Mouse (Mus musculus) midbrain, postnatal 0 days (tissue): ENCODE data around the gene Ablim2. TPM values are rescaled to one million over a fixed set of nuclear protein-coding genes. Genes with fewer than 3 reads are reported as not detected.
A peak's percentile ranks its signal among the peaks of the same experiment; 100 is the strongest.

Experiments used
- ATAC-seq: fragments of 200-750 bp; cut with Nextera tagmentation; 2 replicates; pipeline ENCODE4 v1.8.0; 2017; ENCODE audit warnings: moderate number of reproducible peaks, mild to moderate bottlenecking, moderate TSS enrichment, moderate library complexity; ENCODE audit not compliant: low FRiP score
- DNase-seq: peaks from one replicate; pipeline ENCODE4 v3.0.0-alpha.2; 2015; ENCODE audit warnings: low spot score
- H3K27ac ChIP-seq: fragments of 300-500 bp; sonication (generic); 2 replicates; pipeline ENCODE4 v1.5.1; 2014; ENCODE audit warnings: low read depth, mild to moderate bottlenecking, low read length, mixed read lengths
- H3K27me3 ChIP-seq: fragments of 300-500 bp; sonication (generic); 2 replicates; pipeline ENCODE4 v1.6.1; 2014; ENCODE audit warnings: low read length, control low read depth, mixed read lengths; ENCODE audit not compliant: insufficient read depth
- H3K36me3 ChIP-seq: fragments of 300-500 bp; sonication (generic); 2 replicates; pipeline ENCODE4 v1.6.1; 2014; ENCODE audit warnings: low read length, control low read depth, mixed read lengths; ENCODE audit not compliant: insufficient read depth
- H3K4me1 ChIP-seq: fragments of 300-500 bp; sonication (generic); 2 replicates; pipeline ENCODE4 v1.6.1; 2014; ENCODE audit warnings: mild to moderate bottlenecking, control low read depth, antibody characterized with exemption, low read length, mixed read lengths; ENCODE audit not compliant: insufficient read depth
- H3K4me2 ChIP-seq: fragments of 300-500 bp; sonication (generic); 2 replicates; pipeline ENCODE4 v1.6.1; 2014; ENCODE audit warnings: low read depth, mild to moderate bottlenecking, low read length, mixed read lengths; ENCODE audit not compliant: poor library complexity, severe bottlenecking
- H3K4me3 ChIP-seq: fragments of 300-500 bp; sonication (generic); 2 replicates; pipeline ENCODE4 v1.5.1; 2014; ENCODE audit warnings: low read depth, mild to moderate bottlenecking, low read length, moderate library complexity
- H3K9ac ChIP-seq: fragments of 300-500 bp; sonication (generic); replicated peaks from 2 replicates; pipeline ENCODE4 v1.6.1; 2014; ENCODE audit warnings: mild to moderate bottlenecking, low read length, moderate library complexity, mixed read lengths; ENCODE audit not compliant: poor library complexity, severe bottlenecking
- H3K9me3 ChIP-seq: fragments of 300-500 bp; sonication (generic); 2 replicates; pipeline ENCODE4 v1.6.1; 2016; ENCODE audit warnings: low read length, control low read depth
- CTCF ChIP-seq: IDR thresholded peaks from 2 replicates; pipeline ENCODE4 v1.5.1; 2016; ENCODE audit warnings: antibody characterized with exemption, mild to moderate bottlenecking
- WGBS: fragments of 180-500 bp; shearing (Covaris S2); extraction: QIAGEN DNeasy Blood & Tissue Kit; methylation state at CpG from one replicate; pipeline ENCODE4 v1.1.7; 2014; 5-methylcytosine and 5-hydroxymethylcytosine counted together
- polyA plus RNA-seq: library from polyadenylated mRNA; unstranded; fragments of >200 nt; fragmentation: Nextera tagmentation; extraction: Ambion mirVana; gene quantifications from 2 replicates; pipeline ENCODE4 v1.2.1, GENCODE M21; 2015
- total RNA-seq: library from RNA; depleted of rRNA; stranded (reverse); fragments of >200 nt; gene quantifications from 2 replicates; pipeline ENCODE4 v1.2.3, GENCODE M21; 2014

The Ablim2 gene
- total and polyA plus RNA-seq, 2 experiments from 2014 or later: 32.2 to 44.9 TPM

DNA sequence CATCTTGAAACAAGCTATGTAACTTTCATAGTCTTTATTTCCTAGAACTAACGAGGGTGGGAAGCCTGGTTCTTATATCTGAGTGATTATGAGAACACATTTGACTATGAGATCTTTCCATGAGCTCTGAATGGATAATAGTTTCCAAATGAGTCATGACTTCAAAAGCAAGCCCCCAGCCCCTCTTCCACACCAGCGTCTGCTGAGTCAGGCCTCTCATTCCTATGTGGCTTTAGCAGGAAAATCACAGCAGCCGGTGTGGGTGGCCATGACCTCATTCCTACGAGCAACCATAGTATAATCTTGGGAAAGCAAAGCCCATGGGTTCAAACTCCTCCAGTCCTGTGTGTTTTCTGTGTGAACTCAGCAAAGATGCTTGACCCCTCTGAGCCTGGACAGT, 112.3 kb downstream of the Ablim2 start:
- Histone ChIP-seq H3K9me3 (no peaks in the 10 kb centered on the region), H3K4me3 (no peak overlapping the region), H3K27ac (no peak overlapping the region), H3K4me2 (no peak overlapping the region), H3K9ac (no peak overlapping the region), H3K4me1 (no peaks in the 10 kb centered on the region), H3K36me3 (peaks cover 6% of the 10 kb centered on the region; the same call in 1 of the 2 replicates), H3K27me3 (no peaks in the 10 kb centered on the region)
- 0 out of 2 replicates have a peak, but pooled peaks have one; percentile 20 for ATAC-seq
- TF ChIP-seq CTCF: no peak
- DNase-seq: no peak
- WGBS: 80% methylated on average over 4 of the region's 4 CpGs

DNA sequence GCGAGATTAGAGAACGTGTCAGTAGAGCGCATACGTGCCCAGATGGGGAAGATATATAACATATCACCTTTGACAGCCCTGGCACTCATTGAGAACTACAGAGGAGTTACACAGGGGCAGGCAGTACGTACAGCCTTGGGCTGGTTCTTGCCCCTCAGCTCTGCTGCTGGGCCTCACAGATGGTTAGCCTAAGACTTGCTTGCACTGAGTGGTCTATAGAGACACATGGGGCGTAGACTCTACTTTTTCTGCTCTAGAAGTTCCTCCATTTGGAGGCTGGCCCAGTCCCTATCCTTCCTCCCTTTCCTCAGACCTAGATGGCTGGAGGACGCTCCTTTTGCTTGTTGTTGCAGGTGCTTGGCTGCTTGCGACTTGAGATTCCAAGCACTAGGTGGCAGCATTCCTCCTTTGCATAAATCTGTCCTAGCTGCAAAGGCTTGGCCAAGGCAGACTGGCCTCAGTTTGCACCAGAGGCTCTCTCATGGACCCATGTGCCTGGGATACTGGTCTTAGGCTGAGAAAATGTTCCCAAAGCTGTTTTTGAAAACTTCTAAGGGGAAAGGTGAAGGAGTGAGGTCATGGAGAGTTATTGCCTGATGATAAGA, 112.8 kb downstream of the Ablim2 start:
- Histone ChIP-seq H3K9ac (no peak overlapping the region), H3K36me3 (peaks cover 9% of the 10 kb centered on the region; the same call in 1 of the 2 replicates), H3K27me3 (no peaks in the 10 kb centered on the region), H3K4me2 (no peak overlapping the region), H3K4me1 (no peaks in the 10 kb centered on the region), H3K4me3 (no peak overlapping the region), H3K9me3 (no peaks in the 10 kb centered on the region), H3K27ac (no peak overlapping the region)
- WGBS: 60% methylated on average over 8 of the region's 8 CpGs
- DNase-seq (peak; percentile 90), ATAC-seq (peak; percentile 57; the same call in 1 of the 2 replicates)
- peak; percentile 95 for TF ChIP-seq CTCF

DNA sequence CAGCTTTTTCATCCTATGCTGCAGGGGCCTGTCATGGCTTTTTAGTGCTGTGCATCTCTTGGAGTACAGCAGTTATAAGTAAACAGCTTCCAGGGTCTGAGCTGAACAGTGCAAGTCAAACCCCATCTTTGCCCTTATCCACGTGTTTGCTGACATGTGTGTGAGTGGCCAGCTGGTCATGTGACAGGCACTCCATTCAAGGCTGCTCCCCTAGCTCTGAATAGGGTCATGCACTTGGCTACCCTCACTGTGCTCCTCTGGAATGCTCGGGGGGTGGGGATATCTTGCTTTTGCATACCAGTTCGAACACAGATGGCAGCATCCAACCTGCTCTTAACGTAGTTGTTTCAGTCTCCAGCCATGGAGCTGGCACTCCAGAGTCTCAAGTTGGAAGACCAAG, 115.7 kb downstream of the Ablim2 start:
- TF ChIP-seq CTCF: no peak
- Histone ChIP-seq H3K4me1 (no peaks in the 10 kb centered on the region), H3K4me3 (no peak overlapping the region)

GRCm38 (mm10) chr5:35876236-35876635, 118.6 kb downstream of the Ablim2 start:
- 93% methylated on average over 5 of the region's 5 CpGs for WGBS
- Histone ChIP-seq H3K9ac (no peak overlapping the region), H3K27me3 (no peaks in the 10 kb centered on the region), H3K4me3 (no peak overlapping the region), H3K4me2 (no peak overlapping the region), H3K4me1 (no peaks in the 10 kb centered on the region), H3K36me3 (peaks cover 14% of the 10 kb centered on the region; the same call in 1 of the 2 replicates), H3K27ac (no peak overlapping the region), H3K9me3 (no peaks in the 10 kb centered on the region)
- DNase-seq: no peak
- no peak for TF ChIP-seq CTCF
- ATAC-seq: no peak

More for the DNA sequence above, 115.7 kb downstream of the Ablim2 start:
- Histone ChIP-seq H3K36me3 (peaks cover 14% of the 10 kb centered on the region; the same call in 1 of the 2 replicates), H3K9me3 (no peaks in the 10 kb centered on the region), H3K27me3 (no peaks in the 10 kb centered on the region), H3K9ac (no peak overlapping the region), H3K4me2 (no peak overlapping the region), H3K27ac (no peak overlapping the region)
- ATAC-seq: no peak
- 46% methylated on average over 4 of the region's 4 CpGs for WGBS
- DNase-seq: no peak

GRCm38 (mm10) chr5:35879199-35879598, 121.5 kb downstream of the Ablim2 start:
- no peak for TF ChIP-seq CTCF
- no peaks in the 10 kb centered on the region for H3K27me3 ChIP-seq
- no peak for ATAC-seq
- no peak overlapping the region for H3K4me3 ChIP-seq
- whole genome bisulfite sequencing: 75% methylated on average over 8 of the region's 8 CpGs
- peaks cover 14% of the 10 kb centered on the region; the same call in 1 of the 2 replicates for H3K36me3 ChIP-seq
- H3K9ac ChIP-seq: no peak overlapping the region
- no peaks in the 10 kb centered on the region for H3K9me3 ChIP-seq
- H3K27ac ChIP-seq: no peak overlapping the region
- H3K4me1 ChIP-seq: no peaks in the 10 kb centered on the region
- DNase-seq: peak; percentile 61
- no peak overlapping the region for H3K4me2 ChIP-seq

GRCm38 (mm10) chr5:35882391-35882790, 124.7 kb downstream of the Ablim2 start:
- Histone ChIP-seq H3K9ac (no peak overlapping the region), H3K9me3 (no peaks in the 10 kb centered on the region), H3K4me1 (no peaks in the 10 kb centered on the region), H3K4me3 (no peak overlapping the region), H3K27me3 (no peaks in the 10 kb centered on the region), H3K36me3 (no peaks in the 10 kb centered on the region), H3K27ac (no peak overlapping the region), H3K4me2 (no peak overlapping the region)
- DNase-seq (no peak), ATAC-seq (no peak)
- WGBS: 45% methylated on average over 9 of the region's 9 CpGs
- TF ChIP-seq CTCF: no peak
